Comparison of ENCODE assay signal across 8 mouse cellular contexts in genomic region chr12:24493412-24493811, GRCm38 (mm10). TPM values are rescaled to one million over a fixed set of nuclear protein-coding genes. Genes with fewer than 3 reads are reported as not detected.
DNase-seq lines count a peak whose midpoint lies in the region; ATAC-seq and TF ChIP-seq lines count a peak whose summit lies in the region.

No protein-coding gene starts in this region.

- intact Hi-C loops in heart, adult 2 months (cut with DNase I), result no loop called here

- no peaks in the 10 kb centered on the region for H3K36me3 ChIP-seq in heart, adult 2 months (ENCODE audit: control insufficient read depth, insufficient read depth, low read length)
- H3K36me3 ChIP-seq in heart, embryonic 16.5 days (ENCODE audit: control insufficient read depth, insufficient read depth), result no peaks in the 10 kb centered on the region
- no peaks in the 10 kb centered on the region for H3K36me3 ChIP-seq in liver, embryonic 11.5 days (ENCODE audit: control insufficient read depth, insufficient read depth, low read length)
- H3K36me3 ChIP-seq in neural tube, embryonic 14.5 days (ENCODE audit: control insufficient read depth, insufficient read depth, low read length), result no peaks in the 10 kb centered on the region

- no peaks in the 10 kb centered on the region for H3K27me3 ChIP-seq in heart, adult 2 months (ENCODE audit: control insufficient read depth, insufficient read depth, low read length)
- no peaks in the 10 kb centered on the region for H3K27me3 ChIP-seq in heart, embryonic 16.5 days (ENCODE audit: control insufficient read depth, insufficient read depth, low read length)
- no peaks in the 10 kb centered on the region for H3K27me3 ChIP-seq in liver, embryonic 11.5 days (replicated peaks; ENCODE audit: control insufficient read depth, insufficient read depth, low read length)
- no peaks in the 10 kb centered on the region for H3K27me3 ChIP-seq in neural tube, embryonic 14.5 days (ENCODE audit: control insufficient read depth, insufficient read depth, low read length)

- no peak for TF ChIP-seq POLR2A in heart, adult 2 months (IDR thresholded peaks at IDR 0.05; ENCODE audit: insufficient read depth, low read depth, low read length)
- TF ChIP-seq POLR2A in bone marrow, adult 2 months (IDR thresholded peaks at IDR 0.05; ENCODE audit: borderline replicate concordance, control insufficient read depth, low read depth, low read length), result peak; percentile 41; the same call in 1 of the 2 replicates

- TF ChIP-seq EP300 in heart, adult 2 months (IDR thresholded peaks at IDR 0.05; ENCODE audit: insufficient read depth, low read depth, low read length), result no peak

- peak overlapping the region; percentile 8 for H3K9ac ChIP-seq in heart, adult 2 months (ENCODE audit: low read depth, low read length)
- H3K9ac ChIP-seq in heart, embryonic 16.5 days (ENCODE audit: low read length), result peak overlapping the region; percentile 43
- H3K9ac ChIP-seq in liver, embryonic 11.5 days (ENCODE audit: low read depth, low read length), result no peak overlapping the region
- no peak overlapping the region for H3K9ac ChIP-seq in neural tube, embryonic 14.5 days (replicated peaks; ENCODE audit: low read depth, low read length)

- H3K9me3 ChIP-seq in heart, embryonic 16.5 days (replicated peaks; ENCODE audit: control insufficient read depth, low read length), result no peaks in the 10 kb centered on the region
- H3K9me3 ChIP-seq in liver, embryonic 11.5 days (ENCODE audit: control insufficient read depth, low read length), result no peaks in the 10 kb centered on the region
- no peaks in the 10 kb centered on the region for H3K9me3 ChIP-seq in neural tube, embryonic 14.5 days (ENCODE audit: control insufficient read depth, low read length)

- TF ChIP-seq CTCF in heart, adult 2 months (IDR thresholded peaks at IDR 0.05), result no peak
- TF ChIP-seq CTCF in bone marrow, adult 2 months (IDR thresholded peaks at IDR 0.05; ENCODE audit: control insufficient read depth, insufficient read depth, low read length), result no peak

- DNase-seq in heart, adult 2 months, result peak; percentile 30 to 33
- no peak for DNase-seq in heart, adult 8-10 months (ENCODE audit: low spot score)
- no peak for DNase-seq in liver, embryonic 11.5 days (ENCODE audit: low spot score)
- DNase-seq in cerebellum, adult 11-12 months, result no peak
- DNase-seq in frontal cortex, postnatal 14 days (ENCODE audit: low spot score in 2 of 2), result no peak

- H3K4me3 ChIP-seq in heart, adult 2 months, result no peak overlapping the region
- peak overlapping the region; percentile 48 for H3K4me3 ChIP-seq in bone marrow, adult 2 months (replicated peaks; ENCODE audit: control insufficient read depth, low read depth, low read length)
- H3K4me3 ChIP-seq in heart, embryonic 16.5 days (ENCODE audit: low read length), result peak overlapping the region; percentile 39
- peak overlapping the region; percentile 14; the same call in 1 of the 2 replicates for H3K4me3 ChIP-seq in liver, embryonic 11.5 days (ENCODE audit: low read depth, low read length)
- H3K4me3 ChIP-seq in neural tube, embryonic 14.5 days (ENCODE audit: low read depth, low read length), result no peak overlapping the region

- peak overlapping the region; percentile 59 for H3K4me2 ChIP-seq in heart, embryonic 16.5 days (ENCODE audit: low read depth, low read length)
- peak overlapping the region; percentile 48 for H3K4me2 ChIP-seq in liver, embryonic 11.5 days
- peak overlapping the region; percentile 23; the same call in 1 of the 2 replicates for H3K4me2 ChIP-seq in neural tube, embryonic 14.5 days (ENCODE audit: low read depth, low read length)

- no peak overlapping the region for H3K27ac ChIP-seq in heart, adult 2 months
- peak overlapping the region; percentile 87; the same call in 1 of the 2 replicates for H3K27ac ChIP-seq in bone marrow, adult 2 months (ENCODE audit: control insufficient read depth, insufficient read depth, low read depth, low read length, poor library complexity)
- H3K27ac ChIP-seq in heart, embryonic 16.5 days (ENCODE audit: low read length), result no peak overlapping the region
- H3K27ac ChIP-seq in liver, embryonic 11.5 days (ENCODE audit: low read depth, low read length), result no peak overlapping the region
- no peak overlapping the region for H3K27ac ChIP-seq in neural tube, embryonic 14.5 days (ENCODE audit: low read depth, low read length)

- WGBS in heart, adult 2 months, result 46% methylated on average over 30 of the region's 30 CpGs
- WGBS in bone marrow, adult 2 months, result 56% methylated on average over 30 of the region's 30 CpGs
- 54% methylated on average over 30 of the region's 30 CpGs for WGBS in heart, embryonic 16.5 days
- WGBS in liver, embryonic 11.5 days, result 47% methylated on average over 30 of the region's 30 CpGs
- WGBS in neural tube, embryonic 14.5 days, result 53% methylated on average over 30 of the region's 30 CpGs

- no peaks in the 10 kb centered on the region; the same call in 1 of the 2 replicates for H3K4me1 ChIP-seq in heart, adult 2 months (ENCODE audit: control insufficient read depth, insufficient read depth, low read length)
- H3K4me1 ChIP-seq in bone marrow, adult 2 months (ENCODE audit: control insufficient read depth, insufficient read depth, low read length), result peaks cover 3% of the 10 kb centered on the region
- H3K4me1 ChIP-seq in heart, embryonic 16.5 days (ENCODE audit: control insufficient read depth, insufficient read depth, low read length), result 0 out of 2 replicates have a peak, but pooled peaks cover 3% of the 10 kb centered on the region
- H3K4me1 ChIP-seq in liver, embryonic 11.5 days (replicated peaks; ENCODE audit: control insufficient read depth, insufficient read depth, low read length), result no peaks in the 10 kb centered on the region
- H3K4me1 ChIP-seq in neural tube, embryonic 14.5 days (ENCODE audit: control insufficient read depth, insufficient read depth, low read length), result no peaks in the 10 kb centered on the region

- H3K79me2 ChIP-seq in heart, adult 2 months (replicated peaks; ENCODE audit: control insufficient read depth, insufficient read depth, low read length), result no peaks in the 10 kb centered on the region

- no peak for ATAC-seq in heart, embryonic 16.5 days (replicated peaks; ENCODE audit: extremely low read depth, insufficient read depth, low FRiP score)
- ATAC-seq in liver, embryonic 11.5 days (replicated peaks; ENCODE audit: low FRiP score), result no peak
- ATAC-seq in neural tube, embryonic 14.5 days (ENCODE audit: low read depth), result no peak

RNA-seq across cellular contexts. Expression of gene Taf1b, which starts 4.7 kb away (rescaled TPM):
- total RNA-seq in heart, adult 2 months (2021), result 10 to 100 TPM in 1 of 2 experiments, 1 to 10 TPM in 1; 9.8 to 10.8 TPM
- polyA plus RNA-seq in heart, adult 2 months (2012; rRNA removed), result 6.4 and 9.8 TPM in 2 replicates
- total RNA-seq in heart, adult 8-10 months (2022), result 10 to 100 TPM in 2 of 4 experiments, 1 to 10 TPM in 2; 9.7 to 13.3 (median 10.0) TPM
- 4.8 and 8.4 TPM in 2 replicates for polyA plus RNA-seq in bone marrow, adult 2 months (2011; ENCODE audit: insufficient read depth, insufficient read length, low replicate concordance, missing spikeins)
- 23.2 and 24.6 TPM in 2 replicates for polyA plus RNA-seq in heart, embryonic 16.5 days (2015; fragmentation: Nextera tagmentation; extraction: Ambion mirVana)
- polyA plus RNA-seq in liver, embryonic 11.5 days (2014; fragmentation: Nextera tagmentation; extraction: Ambion mirVana), result 23.2 and 23.7 TPM in 2 replicates
- 38.4 and 39.0 TPM in 2 replicates for polyA plus RNA-seq in neural tube, embryonic 14.5 days (2014; fragmentation: Nextera tagmentation; extraction: Ambion mirVana)

Comparison
In these comparisons a context has a peak if more than half of its experiments do, and no peak if none do; other contexts are left out.
1. DNase-seq: peak in heart, adult 2 months (2 of 2); none in heart, adult 8-10 months (single experiment), liver, embryonic 11.5 days (single experiment), cerebellum, adult 11-12 months (single experiment) and frontal cortex, postnatal 14 days (0 of 2).
2. H3K4me3 ChIP-seq: peak in bone marrow, adult 2 months (single experiment), heart, embryonic 16.5 days (single experiment) and liver, embryonic 11.5 days (single experiment); none in heart, adult 2 months (single experiment) and neural tube, embryonic 14.5 days (single experiment).
3. H3K9ac ChIP-seq: peak in heart, adult 2 months (single experiment) and heart, embryonic 16.5 days (single experiment); none in liver, embryonic 11.5 days (single experiment) and neural tube, embryonic 14.5 days (single experiment).
4. Peak in every context shown above with its lines, with median percentiles within 50 percentile points of each other: H3K4me2 ChIP-seq.